Mouse (Mus musculus) heart, postnatal 0 days (tissue): ENCODE results near the gene Hsp90ab1.

Experiments used
- CTCF ChIP-seq: IDR thresholded peaks from 2 replicates; pipeline ENCODE4 v1.5.1; 2016; ENCODE audit warnings: antibody characterized with exemption, control low read depth, low read depth
- EP300 ChIP-seq: IDR thresholded peaks from 2 replicates; pipeline ENCODE4 v1.6.1; 2016; ENCODE audit warnings: antibody characterized with exemption, low read depth

DNA sequence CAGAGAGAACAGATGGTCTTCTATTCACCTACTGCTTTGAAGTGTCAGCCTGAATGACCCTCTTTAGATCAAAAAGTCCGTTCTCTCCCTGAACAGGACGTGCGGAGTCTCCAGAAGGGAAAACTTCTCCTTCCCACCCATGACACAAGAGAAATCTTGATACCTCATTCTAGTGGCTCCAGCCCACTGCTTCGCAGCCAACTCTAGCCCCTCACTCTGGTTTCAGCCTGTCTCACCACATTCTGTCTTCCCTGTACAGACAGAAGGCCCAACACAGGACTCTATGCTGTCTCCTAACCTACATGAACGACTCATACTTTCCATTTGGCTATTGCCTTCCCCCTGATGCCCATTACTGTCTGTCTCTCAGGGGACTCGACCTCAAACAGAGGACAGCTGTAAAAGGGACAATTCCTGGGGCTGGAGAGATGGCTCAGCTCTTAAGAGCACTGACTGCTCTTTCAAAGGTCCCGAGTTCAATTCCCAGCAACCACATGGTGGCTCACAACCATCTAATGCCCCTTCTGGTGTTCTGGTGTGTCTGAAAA is 21.7 kb downstream of the Hsp90ab1 start:
- TF ChIP-seq CTCF = no peak
- no peak for TF ChIP-seq EP300
